Mouse (Mus musculus) forebrain, embryonic 11.5 days (tissue): ENCODE measurements around the gene Clptm1. TPM values are rescaled to one million over a fixed set of nuclear protein-coding genes. Genes with fewer than 3 reads are reported as not detected.
"Not testable (repeated sequence)": the region's sequence is repeated elsewhere in the genome, so short reads cannot be mapped to it uniquely, and the experiment has no call there.

Source experiments
- ATAC-seq: fragments of 200-750 bp; cut with Nextera tagmentation; replicated peaks from 2 replicates; pipeline ENCODE4 v1.8.0; 2017; ENCODE audit warnings: moderate TSS enrichment; ENCODE audit not compliant: low FRiP score
- DNase-seq: peaks from one replicate; pipeline ENCODE4 v3.0.0-alpha.2; 2017; ENCODE audit warnings: low spot score
- H3K27ac ChIP-seq: fragments of 300-500 bp; sonication (generic); 2 replicates; pipeline ENCODE4 v1.5.1; 2014; ENCODE audit warnings: low read depth, low read length
- H3K27me3 ChIP-seq: fragments of 300-500 bp; sonication (generic); 2 replicates; pipeline ENCODE4 v1.6.1; 2014; ENCODE audit warnings: mild to moderate bottlenecking, low read length, mixed read lengths; ENCODE audit not compliant: control insufficient read depth, insufficient read depth
- H3K36me3 ChIP-seq: fragments of 300-500 bp; sonication (generic); 2 replicates; pipeline ENCODE4 v1.6.1; 2014; ENCODE audit warnings: mild to moderate bottlenecking, low read length, moderate library complexity, mixed read lengths; ENCODE audit not compliant: control insufficient read depth, insufficient read depth
- H3K4me1 ChIP-seq: fragments of 300-500 bp; sonication (generic); replicated peaks from 2 replicates; pipeline ENCODE4 v1.6.1; 2014; ENCODE audit warnings: low read length, mixed read lengths; ENCODE audit not compliant: control insufficient read depth, insufficient read depth
- H3K4me2 ChIP-seq: fragments of 300-500 bp; sonication (generic); 2 replicates; pipeline ENCODE4 v1.6.1; 2014; ENCODE audit warnings: low read depth, mild to moderate bottlenecking, low read length, moderate library complexity, mixed read lengths; ENCODE audit not compliant: severe bottlenecking
- H3K4me3 ChIP-seq: fragments of 300-500 bp; sonication (generic); 2 replicates; pipeline ENCODE4 v1.5.1; 2014; ENCODE audit warnings: low read depth, low read length
- H3K9ac ChIP-seq: fragments of 300-500 bp; sonication (generic); 2 replicates; pipeline ENCODE4 v1.6.1; 2014; ENCODE audit warnings: low read length
- H3K9me3 ChIP-seq: fragments of 300-500 bp; sonication (generic); 2 replicates; pipeline ENCODE4 v1.6.1; 2016; ENCODE audit warnings: low read length, mixed read lengths; ENCODE audit not compliant: control insufficient read depth
- WGBS: fragments of 180-500 bp; shearing (Covaris S2); extraction: QIAGEN DNeasy Blood & Tissue Kit; methylation state at CpG from one replicate; pipeline ENCODE4 v1.1.7; 2014; 5-methylcytosine and 5-hydroxymethylcytosine counted together
- polyA plus RNA-seq: library from polyadenylated mRNA; unstranded; fragments of >200 nt; fragmentation: Nextera tagmentation; extraction: Ambion mirVana; gene quantifications from 2 replicates; pipeline ENCODE4 v1.2.1, GENCODE M21; 2014

Clptm1 gene
- polyA plus RNA-seq, 1 experiment from 2014 or later = 89.1 TPM

- not testable (repeated sequence) for H3K4me3 ChIP-seq, H3K36me3 ChIP-seq, H3K27me3 ChIP-seq, H3K27ac ChIP-seq, ATAC-seq, H3K4me1 ChIP-seq, DNase-seq, H3K4me2 ChIP-seq, H3K9ac ChIP-seq, H3K9me3 ChIP-seq
- WGBS = 77% methylated on average over 8 of the region's 8 CpGs
Observed at GRCm38 (mm10) chr7:19686927-19687583, 22.2 kb upstream of the Clptm1 start.

DNA sequence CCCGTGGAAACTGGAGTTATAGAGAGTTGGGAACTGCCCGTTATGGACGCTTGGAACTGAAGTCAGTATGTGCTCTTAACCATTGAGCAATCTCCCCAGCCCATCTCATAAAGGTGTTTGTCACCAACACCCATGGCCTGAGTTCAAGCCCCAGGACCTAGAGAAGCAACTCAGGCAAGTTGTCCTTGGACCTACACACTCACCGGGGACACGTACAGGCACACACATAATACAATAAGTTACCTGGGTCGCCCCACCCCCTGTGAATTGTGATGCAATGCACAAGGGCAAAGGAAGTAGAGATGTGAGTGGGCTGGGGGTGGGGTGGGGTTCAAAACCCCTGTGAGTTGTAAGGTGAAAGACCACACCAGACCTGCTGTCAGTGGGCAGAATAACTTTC, 21.7 kb upstream of the Clptm1 start:
- Histone ChIP-seq H3K9ac (no peak overlapping the region), H3K4me1 (no peaks in the 10 kb centered on the region), H3K4me2 (no peak overlapping the region), H3K27ac (no peak overlapping the region), H3K4me3 (no peak overlapping the region), H3K36me3 (no peaks in the 10 kb centered on the region), H3K9me3 (no peaks in the 10 kb centered on the region), H3K27me3 (no peaks in the 10 kb centered on the region)
- ATAC-seq = no peak
- no peak for DNase-seq
- 86% methylated on average over 6 of the region's 6 CpGs for WGBS

DNA sequence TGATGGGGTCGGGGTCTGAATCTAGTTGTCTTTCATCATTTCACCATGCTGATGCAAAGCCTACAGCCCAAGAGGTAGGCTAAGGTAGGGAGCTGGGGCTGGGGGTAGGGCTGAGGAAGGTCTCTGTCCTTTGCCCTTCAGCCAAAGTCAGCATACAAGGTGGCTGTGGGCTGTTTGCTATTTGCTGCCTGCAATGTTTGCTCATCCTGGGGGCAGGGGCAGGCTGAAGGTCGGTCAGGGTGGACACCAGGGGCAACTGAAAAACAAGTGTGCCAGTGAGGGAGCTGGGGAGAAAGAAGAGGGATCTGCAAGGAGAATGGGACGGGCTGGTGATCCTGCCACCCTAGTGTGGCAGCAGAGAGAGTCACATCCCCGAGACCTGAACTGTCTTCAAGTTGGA, 20.5 kb upstream of the Clptm1 start:
- Histone ChIP-seq H3K4me1 (no peaks in the 10 kb centered on the region), H3K4me3 (no peak overlapping the region), H3K27me3 (no peaks in the 10 kb centered on the region), H3K4me2 (no peak overlapping the region), H3K36me3 (no peaks in the 10 kb centered on the region), H3K9me3 (no peaks in the 10 kb centered on the region), H3K27ac (no peak overlapping the region), H3K9ac (no peak overlapping the region)
- WGBS = 74% methylated on average over 4 of the region's 4 CpGs
- no peak for ATAC-seq
- no peak for DNase-seq

DNA sequence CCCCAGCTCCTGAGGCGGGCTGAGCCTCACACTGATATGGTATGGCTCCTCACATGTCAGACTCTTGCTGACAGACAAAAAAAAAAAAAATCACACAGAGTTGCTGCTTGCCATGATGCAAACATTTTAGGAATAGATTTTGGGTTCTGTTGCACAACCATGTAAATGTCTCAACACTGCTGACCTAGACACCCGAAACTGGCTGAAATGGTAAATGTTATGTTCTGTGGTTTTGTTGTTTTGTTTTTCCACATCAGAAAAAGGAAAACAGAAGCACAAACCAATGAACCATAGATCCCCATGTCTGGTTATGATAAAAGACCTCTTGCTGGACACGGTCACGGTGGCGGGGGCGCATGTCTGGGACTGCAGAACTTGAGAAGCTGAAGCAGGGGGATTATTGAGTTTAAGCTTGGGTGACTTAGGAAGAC, 19.0 kb upstream of the Clptm1 start:
- Histone ChIP-seq H3K27ac (no peak overlapping the region), H3K9me3 (no peaks in the 10 kb centered on the region), H3K4me3 (no peak overlapping the region), H3K4me1 (no peaks in the 10 kb centered on the region), H3K9ac (no peak overlapping the region), H3K4me2 (no peak overlapping the region), H3K36me3 (no peaks in the 10 kb centered on the region), H3K27me3 (no peaks in the 10 kb centered on the region)
- DNase-seq (no peak), ATAC-seq (no peak)
- WGBS = 89% methylated on average over 6 of the region's 6 CpGs

DNA sequence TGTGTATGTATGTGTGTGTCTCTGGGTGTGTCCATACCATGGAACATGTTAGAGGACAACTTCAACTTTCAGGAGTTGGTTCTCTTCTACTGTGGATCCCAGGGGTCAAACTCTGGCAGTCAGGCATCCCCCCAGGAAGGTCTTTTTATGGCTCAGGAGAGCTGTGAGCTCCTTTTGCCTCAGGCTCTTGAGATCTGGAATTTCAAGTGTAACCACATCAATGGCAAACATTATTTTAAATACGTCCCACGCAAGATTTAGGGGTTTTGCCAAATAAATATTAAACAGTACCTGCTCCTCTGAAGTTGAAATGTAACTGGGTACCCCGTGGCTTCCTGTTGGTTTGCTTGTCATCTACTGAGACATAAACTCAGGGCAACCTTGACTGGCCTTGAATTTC, 18.1 kb upstream of the Clptm1 start:
- Histone ChIP-seq H3K36me3 (no peaks in the 10 kb centered on the region), H3K27ac (no peak overlapping the region), H3K9me3 (no peaks in the 10 kb centered on the region), H3K4me1 (no peaks in the 10 kb centered on the region), H3K4me2 (no peak overlapping the region), H3K9ac (no peak overlapping the region), H3K4me3 (no peak overlapping the region), H3K27me3 (no peaks in the 10 kb centered on the region)
- ATAC-seq (no peak), DNase-seq (no peak)
- WGBS = 75% methylated on average over 3 of the region's 3 CpGs

- Histone ChIP-seq H3K4me2 (no peak within 1 kb of the TSS), H3K27me3 (no peaks in the 10 kb centered on the region), H3K4me3 (no peak within 1 kb of the TSS), H3K9me3 (no peaks in the 10 kb centered on the region), H3K27ac (no peak within 1 kb of the TSS), H3K9ac (no peak within 1 kb of the TSS), H3K36me3 (no peaks in the 10 kb centered on the region), H3K4me1 (no peaks in the 10 kb centered on the region)
- 65% methylated on average over 8 of the region's 8 CpGs for WGBS
- DNase-seq (no peak), ATAC-seq (no peak)
Observed at GRCm38 (mm10) chr7:19681202-19681694, 16.4 kb upstream of the Clptm1 start, which contains the start of the genes Gm44805 and Apoc4. Gm44805 (minus strand) TSS chr7:19681423. Apoc4 (minus strand) TSS chr7:19681479.

GRCm38 (mm10) chr7:19680702-19681101, 15.9 kb upstream of the Clptm1 start:
- H3K27ac ChIP-seq = no peak overlapping the region
- no peaks in the 10 kb centered on the region for H3K9me3 ChIP-seq
- 78% methylated on average over 2 of the region's 2 CpGs for WGBS
- DNase-seq (no peak), ATAC-seq (no peak)
- no peak overlapping the region for H3K9ac ChIP-seq
- no peaks in the 10 kb centered on the region for H3K36me3 ChIP-seq
- no peak overlapping the region for H3K4me3 ChIP-seq
- no peaks in the 10 kb centered on the region for H3K27me3 ChIP-seq
- H3K4me1 ChIP-seq = no peaks in the 10 kb centered on the region
- no peak overlapping the region for H3K4me2 ChIP-seq

- no peaks in the 10 kb centered on the region for H3K36me3 ChIP-seq
- ATAC-seq = no peak
- no peak overlapping the region for H3K4me3 ChIP-seq
- no peak overlapping the region for H3K27ac ChIP-seq
- H3K4me2 ChIP-seq = no peak overlapping the region
- H3K27me3 ChIP-seq = no peaks in the 10 kb centered on the region
- no peak overlapping the region for H3K9ac ChIP-seq
- no peak for DNase-seq
- WGBS = 93% methylated on average over 3 of the region's 3 CpGs
- no peaks in the 10 kb centered on the region for H3K9me3 ChIP-seq
- H3K4me1 ChIP-seq = no peaks in the 10 kb centered on the region
Observed at GRCm38 (mm10) chr7:19678901-19679300, 14.1 kb upstream of the Clptm1 start.

DNA sequence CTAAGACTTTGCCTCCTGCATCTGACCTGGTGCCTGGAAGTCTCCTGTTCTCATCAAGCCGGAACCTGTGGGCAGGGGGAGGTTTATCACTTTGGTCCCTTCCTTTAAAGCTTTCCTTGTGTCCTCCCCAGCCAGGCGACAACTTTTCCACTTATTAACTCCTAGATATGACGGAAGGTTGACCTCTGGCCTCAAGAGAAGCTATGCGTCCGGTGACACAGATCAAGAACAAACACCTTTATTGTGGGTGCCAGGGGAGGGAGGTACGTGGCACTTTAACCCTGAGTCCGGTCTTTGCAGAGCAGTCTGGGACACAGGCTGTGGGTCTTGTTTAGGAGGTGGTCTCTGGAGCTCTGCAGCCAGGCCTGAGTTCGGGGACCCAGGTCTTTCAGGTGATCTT, 13.0 kb upstream of the Clptm1 start, which contains the start of gene Apoc2:
TSS of gene Apoc2 (minus strand) at position 70 of the 400 bp plus-strand sequence.
- Histone ChIP-seq H3K4me3 (no peak within 1 kb of the TSS), H3K27ac (no peak within 1 kb of the TSS), H3K9ac (no peak within 1 kb of the TSS), H3K36me3 (no peaks in the 10 kb centered on the region), H3K4me1 (no peaks in the 10 kb centered on the region), H3K4me2 (no peak within 1 kb of the TSS), H3K27me3 (no peaks in the 10 kb centered on the region), H3K9me3 (no peaks in the 10 kb centered on the region)
- ATAC-seq = no peak
- WGBS = 77% methylated on average over 8 of the region's 8 CpGs
- DNase-seq = no peak
